Mouse (Mus musculus): ENCODE results near the gene Anks4b.

DNA sequence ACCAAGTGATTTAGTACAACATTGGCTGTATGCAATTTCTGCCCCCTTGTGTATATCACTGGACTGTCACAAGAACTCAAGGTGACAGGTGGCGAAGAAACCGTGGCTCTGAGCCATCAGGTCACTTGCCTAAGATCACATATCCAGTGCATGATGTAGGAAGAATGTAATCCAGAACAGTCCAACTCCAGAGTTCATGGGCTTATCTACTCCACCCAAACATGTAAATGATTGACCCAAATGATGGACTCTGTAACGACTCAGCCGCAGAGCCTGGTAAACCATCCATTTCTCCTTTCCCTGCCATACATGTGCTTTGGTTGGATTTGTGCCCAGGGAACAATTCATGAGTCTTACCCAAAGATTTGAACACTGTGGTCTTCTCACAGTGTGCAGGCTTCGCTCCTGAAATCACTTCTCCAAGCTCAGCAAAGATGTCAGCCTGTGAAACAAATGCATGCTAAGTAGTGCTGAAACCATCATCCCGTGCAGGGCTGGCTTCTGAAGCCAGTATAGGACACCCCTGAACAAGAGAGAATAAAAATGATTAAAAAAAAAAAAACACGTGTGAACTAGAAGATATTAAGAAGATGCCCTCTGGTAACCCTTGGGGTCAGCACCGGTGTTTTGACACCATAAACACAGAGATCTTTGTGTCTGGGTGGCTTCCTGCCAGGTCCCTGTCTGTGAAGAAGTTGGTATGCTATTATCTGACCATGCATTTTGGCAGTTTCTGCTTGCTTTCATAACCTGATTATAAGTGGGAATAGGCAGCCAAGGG is 15.9 kb downstream of the Anks4b start:
- TF ChIP-seq CTCF (IDR thresholded peaks at IDR 0.05; ENCODE audit: low read depth, low read length) (0 out of 2 replicates have a peak, but pooled peaks have one; percentile 7), POLR2A (IDR thresholded peaks at IDR 0.05; ENCODE audit: extremely low read depth, insufficient read depth, low read length) (no peak)
